Mouse (Mus musculus): Measurements from ENCODE around the gene Myog. TPM values are rescaled to one million over a fixed set of nuclear protein-coding genes. Genes with fewer than 3 reads are reported as not detected.

Myog gene
- polyA plus RNA-seq, 1 experiment from 2014 or later = 1.1 TPM

- no peaks in the 10 kb centered on the region for H3K9me3 ChIP-seq
- no peak overlapping the region for H3K9ac ChIP-seq
- H3K27me3 ChIP-seq (replicated peaks) = no peaks in the 10 kb centered on the region
- H3K36me3 ChIP-seq = no peaks in the 10 kb centered on the region
- ATAC-seq = no peak
- no peak overlapping the region for H3K27ac ChIP-seq
- H3K4me3 ChIP-seq (replicated peaks) = no peak overlapping the region
- H3K4me2 ChIP-seq (replicated peaks) = no peak overlapping the region
- 61% methylated on average over 7 of the region's 7 CpGs for WGBS
- peaks cover 12% of the 10 kb centered on the region for H3K4me1 ChIP-seq (replicated peaks)
These were observed 44.5 kb downstream of the Myog start for GRCm38 (mm10) chr1:134334111-134334827.

GRCm38 (mm10) chr1:134335211-134335923, 45.6 kb downstream of the Myog start:
- no peak overlapping the region for H3K4me2 ChIP-seq (replicated peaks)
- H3K9ac ChIP-seq = no peak overlapping the region
- peaks cover 12% of the 10 kb centered on the region for H3K4me1 ChIP-seq (replicated peaks)
- H3K36me3 ChIP-seq = no peaks in the 10 kb centered on the region
- H3K27ac ChIP-seq = no peak overlapping the region
- H3K4me3 ChIP-seq (replicated peaks) = no peak overlapping the region
- H3K9me3 ChIP-seq = no peaks in the 10 kb centered on the region
- 73% methylated on average over 13 of the region's 13 CpGs for WGBS
- ATAC-seq = no peak
- no peaks in the 10 kb centered on the region for H3K27me3 ChIP-seq (replicated peaks)

GRCm38 (mm10) chr1:134335924-134336810, 46.4 kb downstream of the Myog start:
- H3K27ac ChIP-seq = no peak overlapping the region
- peaks cover 12% of the 10 kb centered on the region for H3K4me1 ChIP-seq (replicated peaks)
- no peaks in the 10 kb centered on the region for H3K27me3 ChIP-seq (replicated peaks)
- no peak for ATAC-seq
- no peak overlapping the region for H3K9ac ChIP-seq
- no peaks in the 10 kb centered on the region for H3K9me3 ChIP-seq
- WGBS = 77% methylated on average over 12 of the region's 12 CpGs
- H3K36me3 ChIP-seq = no peaks in the 10 kb centered on the region
- H3K4me3 ChIP-seq (replicated peaks) = no peak overlapping the region
- no peak overlapping the region for H3K4me2 ChIP-seq (replicated peaks)

DNA sequence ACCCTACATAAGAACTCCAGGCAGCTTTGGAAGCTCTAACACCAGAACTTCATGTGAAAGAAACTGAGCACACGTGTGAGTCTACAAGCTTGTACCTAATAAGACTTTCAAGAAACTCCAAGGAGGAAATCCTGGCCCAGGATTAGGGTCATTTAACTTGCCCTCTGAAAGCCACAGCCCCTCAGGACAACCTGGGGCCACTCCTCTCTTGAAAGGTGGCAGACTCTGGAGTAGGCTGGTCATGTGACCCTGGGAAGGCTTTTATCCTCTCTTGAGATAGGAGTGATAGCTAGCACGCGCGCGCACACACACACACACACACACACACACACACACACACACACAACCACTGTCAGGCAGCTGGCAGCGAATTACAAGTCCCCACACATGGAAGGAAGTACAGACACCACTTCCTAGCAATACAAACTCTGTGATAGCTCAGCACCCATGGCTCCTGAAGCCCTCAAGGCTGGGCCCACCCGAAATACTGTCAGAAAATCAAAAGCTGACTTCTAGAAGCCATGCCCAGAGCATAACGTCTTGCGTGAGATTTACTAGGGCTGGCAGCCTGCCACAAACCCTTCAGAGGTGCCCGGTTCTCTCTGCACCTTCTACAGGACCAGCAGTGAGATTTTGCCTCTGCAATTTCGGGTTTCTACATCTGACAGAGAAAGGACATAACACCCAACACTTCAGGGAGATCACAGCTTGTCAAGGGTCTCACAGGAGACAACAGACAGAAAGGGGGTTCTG, 47.3 kb downstream of the Myog start:
- Histone ChIP-seq H3K27ac (no peak overlapping the region), H3K4me1 (replicated peaks) (peaks cover 9% of the 10 kb centered on the region), H3K9ac (no peak overlapping the region), H3K4me3 (replicated peaks) (no peak overlapping the region), H3K4me2 (replicated peaks) (no peak overlapping the region), H3K27me3 (replicated peaks) (no peaks in the 10 kb centered on the region), H3K9me3 (no peaks in the 10 kb centered on the region), H3K36me3 (no peaks in the 10 kb centered on the region)
- WGBS = 76% methylated on average over 11 of the region's 11 CpGs
- ATAC-seq = no peak

- Histone ChIP-seq H3K9ac (no peak overlapping the region), H3K4me3 (replicated peaks) (no peak overlapping the region), H3K4me1 (replicated peaks) (peaks cover 6% of the 10 kb centered on the region; the same call in 1 of the 2 replicates), H3K36me3 (no peaks in the 10 kb centered on the region), H3K4me2 (replicated peaks) (no peak overlapping the region), H3K9me3 (no peaks in the 10 kb centered on the region), H3K27ac (no peak overlapping the region), H3K27me3 (replicated peaks) (no peaks in the 10 kb centered on the region)
- WGBS = 90% methylated on average over 7 of the region's 7 CpGs
- ATAC-seq = no peak
These were observed 49.4 kb downstream of the Myog start for GRCm38 (mm10) chr1:134339162-134339561.

GRCm38 (mm10) chr1:134339757-134340619, 50.2 kb downstream of the Myog start:
- H3K4me3 ChIP-seq (replicated peaks) = no peak overlapping the region
- no peak overlapping the region for H3K4me2 ChIP-seq (replicated peaks)
- 90% methylated on average over 18 of the region's 18 CpGs for WGBS
- H3K27ac ChIP-seq = no peak overlapping the region
- H3K9ac ChIP-seq = no peak overlapping the region
- no peaks in the 10 kb centered on the region for H3K9me3 ChIP-seq
- H3K4me1 ChIP-seq (replicated peaks) = peaks cover 14% of the 10 kb centered on the region; the same call in 1 of the 2 replicates
- H3K36me3 ChIP-seq = no peaks in the 10 kb centered on the region
- no peaks in the 10 kb centered on the region for H3K27me3 ChIP-seq (replicated peaks)
- no peak for ATAC-seq

- H3K4me2 ChIP-seq (replicated peaks) = no peak overlapping the region
- no peaks in the 10 kb centered on the region for H3K27me3 ChIP-seq (replicated peaks)
- no peak overlapping the region for H3K4me3 ChIP-seq (replicated peaks)
- 0 out of 2 replicates have a peak, but pooled peaks cover 9% of the 10 kb centered on the region for H3K36me3 ChIP-seq
- ATAC-seq = no peak
- H3K4me1 ChIP-seq (replicated peaks) = peaks cover 15% of the 10 kb centered on the region; the same call in 1 of the 2 replicates
- no peaks in the 10 kb centered on the region for H3K9me3 ChIP-seq
- H3K9ac ChIP-seq = no peak overlapping the region
- no peak overlapping the region for H3K27ac ChIP-seq
- WGBS = 75% methylated on average over 5 of the region's 5 CpGs
These were observed 52.0 kb downstream of the Myog start for GRCm38 (mm10) chr1:134341641-134342277.

Other genes starting within 250 kb of the Myog start
- gene Btg2, start 210.9 kb upstream of the Myog start, polyA plus RNA-seq (2015; fragmentation: Nextera tagmentation; extraction: Ambion mirVana) = 41.0 and 41.3 TPM in 2 replicates
- not detected in 2 replicates for gene Chit1, start 178.7 kb upstream of the Myog start, polyA plus RNA-seq (2015; fragmentation: Nextera tagmentation; extraction: Ambion mirVana)
- 0.44 and 0.58 TPM in 2 replicates for gene Chil1, start 107.8 kb upstream of the Myog start, polyA plus RNA-seq (2015; fragmentation: Nextera tagmentation; extraction: Ambion mirVana)
- gene Mybph, start 96.5 kb upstream of the Myog start, polyA plus RNA-seq (2015; fragmentation: Nextera tagmentation; extraction: Ambion mirVana) = 0.15 and 0.52 TPM in 2 replicates
- gene Adora1, start 54.6 kb upstream of the Myog start, polyA plus RNA-seq (2015; fragmentation: Nextera tagmentation; extraction: Ambion mirVana) = 4.0 and 8.3 TPM in 2 replicates
- gene Ppfia4, start 42.9 kb downstream of the Myog start, polyA plus RNA-seq (2015; fragmentation: Nextera tagmentation; extraction: Ambion mirVana) = 3.9 and 4.4 TPM in 2 replicates
- 87.1 and 88.9 TPM in 2 replicates for gene Tmem183a, start 72.0 kb downstream of the Myog start, polyA plus RNA-seq (2015; fragmentation: Nextera tagmentation; extraction: Ambion mirVana)
- not detected in 2 replicates for gene 4933406M09Rik, start 96.0 kb downstream of the Myog start, polyA plus RNA-seq (2015; fragmentation: Nextera tagmentation; extraction: Ambion mirVana)
- gene Cyb5r1, start 115.6 kb downstream of the Myog start, polyA plus RNA-seq (2015; fragmentation: Nextera tagmentation; extraction: Ambion mirVana) = 35.8 and 37.9 TPM in 2 replicates
- 77.8 and 80.5 TPM in 2 replicates for gene Adipor1, start 125.4 kb downstream of the Myog start, polyA plus RNA-seq (2015; fragmentation: Nextera tagmentation; extraction: Ambion mirVana)
- 21.7 and 22.2 TPM in 2 replicates for gene Klhl12, start 165.5 kb downstream of the Myog start, polyA plus RNA-seq (2015; fragmentation: Nextera tagmentation; extraction: Ambion mirVana)
- 37.3 and 38.7 TPM in 2 replicates for gene Rabif, start 204.7 kb downstream of the Myog start, polyA plus RNA-seq (2015; fragmentation: Nextera tagmentation; extraction: Ambion mirVana)

All from intestine, embryonic 15.5 days (tissue).